Mouse (Mus musculus): ENCODE results near the gene Zfp160. TPM values are rescaled to one million over a fixed set of nuclear protein-coding genes. Genes with fewer than 3 reads are reported as not detected.

Gene Zfp160
- polyA plus RNA-seq (2012; rRNA removed), result 1.1 and 2.2 TPM in 2 replicates

GRCm38 (mm10) chr17:21008382-21009331, at the start of gene Zfp160:
Gene Zfp160 (plus strand): TSS chr17:21008903.

GRCm38 (mm10) chr17:20996364-20996763, 12.3 kb upstream of the Zfp160 start, which contains the start of gene Vmn1r233:
Gene Vmn1r233 (minus strand): TSS chr17:20996464.

Other genes starting within 250 kb of the Zfp160 start
- gene Vmn1r228, start 222.7 kb upstream of the Zfp160 start, polyA plus RNA-seq (2012; rRNA removed), result not detected in 2 replicates
- not detected in 2 replicates for gene Vmn1r229, start 197.3 kb upstream of the Zfp160 start, polyA plus RNA-seq (2012; rRNA removed)
- gene Vmn1r230, start 168.5 kb upstream of the Zfp160 start, polyA plus RNA-seq (2012; rRNA removed), result not detected in 2 replicates
- gene Vmn1r231, start 103.8 kb upstream of the Zfp160 start, polyA plus RNA-seq (2012; rRNA removed), result not detected in 2 replicates
- not detected in 2 replicates for gene Vmn1r232, start 89.2 kb upstream of the Zfp160 start, polyA plus RNA-seq (2012; rRNA removed)
- 189 and 212 TPM in 2 replicates for gene Ppp2r1a, start 63.6 kb upstream of the Zfp160 start, polyA plus RNA-seq (2012; rRNA removed)
- not detected in 2 replicates for gene Vmn1r233, start 12.4 kb upstream of the Zfp160 start, polyA plus RNA-seq (2012; rRNA removed)
- not detected in 2 replicates for gene Vmn1r234, start 217.2 kb downstream of the Zfp160 start, polyA plus RNA-seq (2012; rRNA removed)
- not detected in 2 replicates for gene Vmn1r235, start 247.5 kb downstream of the Zfp160 start, polyA plus RNA-seq (2012; rRNA removed)

Measured in ovary, adult 2 months (tissue).